Mouse (Mus musculus) intestine, embryonic 15.5 days (tissue): ENCODE data around the gene Prop1. TPM values are rescaled to one million over a fixed set of nuclear protein-coding genes. Genes with fewer than 3 reads are reported as not detected.

Experiments used
- ATAC-seq: fragments of 200-750 bp; cut with Nextera tagmentation; 2 replicates; pipeline ENCODE4 v1.8.0; 2017; ENCODE audit warnings: moderate TSS enrichment, moderate library complexity
- H3K27ac ChIP-seq: fragments of 300-500 bp; sonication (generic); 2 replicates; pipeline ENCODE4 v1.5.1; 2015; ENCODE audit warnings: mild to moderate bottlenecking, inconsistent platforms
- H3K27me3 ChIP-seq: fragments of 300-500 bp; sonication (generic); replicated peaks from 2 replicates; pipeline ENCODE4 v1.6.1; 2015; ENCODE audit warnings: inconsistent platforms
- H3K36me3 ChIP-seq: fragments of 300-500 bp; sonication (generic); 2 replicates; pipeline ENCODE4 v1.6.1; 2015; ENCODE audit warnings: inconsistent platforms
- H3K4me1 ChIP-seq: fragments of 300-500 bp; sonication (generic); replicated peaks from 2 replicates; pipeline ENCODE4 v1.6.1; 2015; ENCODE audit warnings: inconsistent platforms
- H3K4me2 ChIP-seq: fragments of 300-500 bp; sonication (generic); replicated peaks from 2 replicates; pipeline ENCODE4 v1.6.1; 2015; ENCODE audit warnings: mild to moderate bottlenecking, inconsistent platforms
- H3K4me3 ChIP-seq: fragments of 300-500 bp; sonication (generic); replicated peaks from 2 replicates; pipeline ENCODE4 v1.5.1; 2015; ENCODE audit warnings: inconsistent platforms
- H3K9ac ChIP-seq: fragments of 300-500 bp; sonication (generic); 2 replicates; pipeline ENCODE4 v1.6.1; 2015; ENCODE audit warnings: inconsistent platforms
- H3K9me3 ChIP-seq: fragments of 300-500 bp; sonication (generic); 2 replicates; pipeline ENCODE4 v1.6.1; 2016; ENCODE audit warnings: inconsistent platforms
- WGBS: fragments of 180-500 bp; shearing (Covaris S2); methylation state at CpG from one replicate; pipeline ENCODE4 v1.1.7; 2015; 5-methylcytosine and 5-hydroxymethylcytosine counted together
- polyA plus RNA-seq: library from polyadenylated mRNA; unstranded; fragments of >200 nt; fragmentation: Nextera tagmentation; extraction: Ambion mirVana; gene quantifications from 2 replicates; pipeline ENCODE4 v1.2.1, GENCODE M21; 2015

The Prop1 gene
- polyA plus RNA-seq, 1 experiment from 2014 or later, result not detected

DNA sequence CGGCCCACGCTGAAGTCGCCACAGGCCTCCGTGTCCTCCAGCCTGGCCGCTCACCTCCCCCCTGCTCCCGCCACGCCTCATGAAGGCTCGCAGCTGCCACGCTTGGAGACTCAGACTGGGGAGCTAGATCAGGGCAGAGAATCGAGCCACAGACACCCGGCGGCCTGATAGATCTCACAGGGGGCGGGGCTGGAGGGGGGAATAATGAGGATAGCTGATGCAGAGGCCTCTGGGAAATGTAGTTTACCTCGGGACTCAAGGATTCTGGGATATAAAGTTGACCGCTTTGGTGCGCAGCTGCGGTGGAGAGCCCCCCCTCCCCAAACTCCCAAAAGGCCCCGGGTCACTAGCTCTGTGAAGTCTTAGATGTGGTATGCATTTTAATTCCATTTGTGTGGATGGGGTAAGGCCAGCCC, 22.1 kb downstream of the Prop1 start, which contains the start of gene Zfp354b:
Gene Zfp354b, minus strand, starts transcription at position 183 of the 416 bp plus-strand sequence.
- under 1% methylated on average over 18 of the region's 18 CpGs for WGBS
- no peaks in the 10 kb centered on the region for H3K4me1 ChIP-seq
- ATAC-seq, result peak; percentile 96
- peak within 1 kb of the TSS; percentile 71 for H3K4me3 ChIP-seq
- no peaks in the 10 kb centered on the region; the same call in 1 of the 2 replicates for H3K27me3 ChIP-seq
- H3K9ac ChIP-seq, result peak within 1 kb of the TSS; percentile 70
- H3K4me2 ChIP-seq, result peak within 1 kb of the TSS; percentile 94
- no peaks in the 10 kb centered on the region for H3K36me3 ChIP-seq
- H3K9me3 ChIP-seq, result no peaks in the 10 kb centered on the region
- H3K27ac ChIP-seq, result 0 out of 2 replicates have a peak within 1 kb of the TSS, but pooled peaks have one; percentile 17

DNA sequence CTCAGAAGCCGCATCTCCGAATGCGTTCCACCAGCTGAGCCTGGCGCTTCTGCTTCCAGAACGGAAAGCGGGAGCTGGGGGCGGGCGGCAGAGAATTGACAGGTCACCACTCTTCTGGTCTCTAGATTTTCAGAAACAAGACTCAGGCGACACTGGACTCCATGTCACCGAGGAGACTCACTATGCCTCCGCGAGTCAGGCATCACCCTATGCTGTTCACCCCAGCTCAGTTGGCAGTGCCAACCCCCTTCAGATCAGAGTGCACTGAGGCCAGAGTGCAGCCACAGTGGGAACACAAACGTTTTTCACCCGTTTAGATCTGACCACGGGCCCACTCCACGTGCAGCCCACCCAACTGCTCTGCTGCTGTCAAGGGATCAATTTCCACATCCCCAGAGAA, 22.5 kb downstream of the Prop1 start:
- no peaks in the 10 kb centered on the region for H3K9me3 ChIP-seq
- WGBS, result 2% methylated on average over 16 of the region's 16 CpGs
- H3K36me3 ChIP-seq, result no peaks in the 10 kb centered on the region
- no peaks in the 10 kb centered on the region; the same call in 1 of the 2 replicates for H3K27me3 ChIP-seq
- H3K4me2 ChIP-seq, result peak overlapping the region; percentile 94
- H3K4me1 ChIP-seq, result no peaks in the 10 kb centered on the region
- peak overlapping the region; percentile 71 for H3K4me3 ChIP-seq
- peak; percentile 69 for ATAC-seq
- peak overlapping the region; percentile 70 for H3K9ac ChIP-seq
- H3K27ac ChIP-seq, result 0 out of 2 replicates have a peak overlapping the region, but pooled peaks have one; percentile 17

DNA sequence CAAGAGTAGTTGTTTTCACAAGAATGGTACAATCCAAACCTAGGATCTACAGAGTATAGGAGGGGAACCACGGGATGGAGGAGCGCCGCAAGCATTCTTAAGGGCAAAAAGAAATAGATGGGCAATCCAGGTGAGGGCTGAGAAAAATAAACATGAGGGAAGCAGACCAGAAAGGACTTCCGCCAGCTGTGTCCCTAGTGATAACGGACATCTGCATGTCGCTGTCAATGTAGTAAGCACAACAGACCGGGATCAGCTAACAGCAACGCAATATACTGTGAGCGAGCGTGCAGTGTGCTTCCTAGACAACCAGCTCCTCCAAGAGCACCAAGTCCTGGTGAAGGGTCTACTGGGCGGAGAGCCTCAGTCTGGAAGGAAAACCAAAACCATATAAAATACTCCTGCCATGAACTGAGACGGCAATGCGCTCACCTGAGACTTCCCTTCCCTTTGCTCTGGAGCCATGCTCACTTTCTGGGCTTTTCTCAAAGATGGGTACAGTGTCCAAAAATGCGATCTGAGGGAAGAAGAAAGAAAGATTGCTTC, 23.0 kb downstream of the Prop1 start:
- Histone ChIP-seq H3K4me1 (no peaks in the 10 kb centered on the region), H3K36me3 (no peaks in the 10 kb centered on the region), H3K27ac (no peak overlapping the region), H3K4me3 (peak overlapping the region; percentile 71), H3K9ac (peak overlapping the region; percentile 70), H3K27me3 (no peaks in the 10 kb centered on the region; the same call in 1 of the 2 replicates), H3K9me3 (no peaks in the 10 kb centered on the region), H3K4me2 (peak overlapping the region; percentile 94)
- 15% methylated on average over 14 of the region's 14 CpGs for WGBS
- no peak for ATAC-seq

DNA sequence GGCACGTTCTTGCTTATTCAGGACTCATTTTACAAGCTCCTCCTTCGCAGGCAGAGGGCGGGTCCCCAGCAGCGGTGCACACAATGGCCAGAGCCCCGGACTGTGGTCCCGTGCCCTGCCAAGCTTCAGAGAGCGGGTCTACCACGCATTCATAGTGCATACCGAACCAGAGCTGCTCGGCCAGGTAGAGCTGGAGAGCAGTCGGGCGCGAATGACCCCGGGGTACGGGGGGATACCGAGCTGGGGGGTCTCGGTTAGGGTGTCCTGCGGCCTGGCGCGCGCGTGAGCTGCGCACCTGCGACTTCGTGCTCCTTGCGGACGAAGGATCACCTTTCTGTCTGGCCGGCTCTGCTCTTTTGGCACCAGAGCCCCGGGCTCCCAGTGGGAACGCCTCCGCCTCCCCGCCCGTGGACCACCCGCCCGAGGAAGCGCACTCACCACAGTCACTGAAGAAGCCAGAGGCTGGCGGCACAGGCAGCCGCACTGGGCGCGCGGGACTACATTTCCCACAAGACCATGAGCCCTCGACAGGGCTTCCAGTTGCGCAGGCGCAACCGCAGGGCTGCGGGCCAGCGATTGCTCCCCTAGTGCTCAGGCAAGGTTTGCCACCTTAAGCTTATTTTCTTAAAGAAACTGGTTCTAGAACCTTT, 37.8 kb downstream of the Prop1 start, which contains the start of gene Zfp2:
Gene Zfp2, minus strand, starts transcription at position 495 of the 650 bp plus-strand sequence.
- H3K27ac ChIP-seq, result peak within 1 kb of the TSS; percentile 60; the same call in 1 of the 2 replicates
- peak; percentile 99 for ATAC-seq

DNA sequence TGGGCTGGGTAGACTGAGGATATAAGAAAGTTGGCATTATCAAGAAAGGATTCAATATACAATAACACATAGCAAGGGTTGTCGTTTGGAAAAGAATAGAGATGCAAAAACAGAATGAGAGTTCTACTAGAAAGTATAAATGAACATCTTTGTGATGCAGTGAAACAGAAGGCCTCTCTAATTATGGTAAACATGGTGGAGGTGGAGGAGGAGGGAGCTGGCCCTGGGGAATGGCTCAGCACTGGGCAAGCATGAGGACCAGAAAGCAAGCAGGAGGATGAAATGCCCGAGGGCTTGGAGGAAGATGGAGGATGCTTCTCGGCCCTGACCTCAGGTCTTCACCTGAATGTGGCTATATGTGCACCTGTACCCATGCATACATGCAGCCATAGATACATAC, 39.1 kb downstream of the Prop1 start:
- no peak overlapping the region for H3K9ac ChIP-seq
- no peaks in the 10 kb centered on the region for H3K9me3 ChIP-seq
- 90% methylated on average over 3 of the region's 3 CpGs for WGBS
- no peaks in the 10 kb centered on the region for H3K27me3 ChIP-seq
- ATAC-seq, result no peak
- no peak overlapping the region for H3K4me2 ChIP-seq
- H3K4me3 ChIP-seq, result no peak overlapping the region
- H3K36me3 ChIP-seq, result peaks cover 22% of the 10 kb centered on the region
- no peaks in the 10 kb centered on the region for H3K4me1 ChIP-seq
- no peak overlapping the region for H3K27ac ChIP-seq

More for the DNA sequence above, 37.8 kb downstream of the Prop1 start, which contains the start of gene Zfp2:
- Histone ChIP-seq H3K27me3 (no peaks in the 10 kb centered on the region), H3K4me3 (peak within 1 kb of the TSS; percentile 88), H3K36me3 (peaks cover 10% of the 10 kb centered on the region; the same call in 1 of the 2 replicates), H3K9ac (peak within 1 kb of the TSS; percentile 91), H3K4me2 (peak within 1 kb of the TSS; percentile 64), H3K4me1 (no peaks in the 10 kb centered on the region), H3K9me3 (no peaks in the 10 kb centered on the region)
- under 1% methylated on average over 47 of the region's 47 CpGs for WGBS

DNA sequence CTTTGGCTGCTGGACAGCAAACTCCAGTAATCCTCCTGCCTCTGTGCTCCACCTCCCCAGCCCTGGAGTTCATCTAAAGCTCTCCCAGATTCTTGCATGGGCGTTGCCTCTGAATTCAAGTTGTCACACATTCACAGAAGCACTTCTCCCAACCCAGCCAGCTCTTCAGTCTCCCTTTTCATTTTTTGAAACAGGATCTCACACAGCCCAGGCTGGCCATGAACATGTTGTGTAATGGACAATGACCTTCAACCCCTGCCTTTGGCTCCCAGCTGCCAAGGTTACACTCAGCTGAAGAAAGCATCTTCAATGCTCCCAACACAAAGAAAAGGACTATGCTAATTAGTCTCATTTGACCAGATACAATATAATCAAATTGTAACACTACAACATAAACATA, 40.3 kb downstream of the Prop1 start:
- WGBS, result 83% methylated on average over 1 of the region's 1 CpGs
- ATAC-seq, result no peak
- no peaks in the 10 kb centered on the region for H3K27me3 ChIP-seq
- H3K27ac ChIP-seq, result no peak overlapping the region
- no peak overlapping the region for H3K4me3 ChIP-seq
- no peaks in the 10 kb centered on the region for H3K9me3 ChIP-seq
- H3K9ac ChIP-seq, result no peak overlapping the region
- no peak overlapping the region for H3K4me2 ChIP-seq
- H3K4me1 ChIP-seq, result no peaks in the 10 kb centered on the region
- peaks cover 29% of the 10 kb centered on the region for H3K36me3 ChIP-seq

DNA sequence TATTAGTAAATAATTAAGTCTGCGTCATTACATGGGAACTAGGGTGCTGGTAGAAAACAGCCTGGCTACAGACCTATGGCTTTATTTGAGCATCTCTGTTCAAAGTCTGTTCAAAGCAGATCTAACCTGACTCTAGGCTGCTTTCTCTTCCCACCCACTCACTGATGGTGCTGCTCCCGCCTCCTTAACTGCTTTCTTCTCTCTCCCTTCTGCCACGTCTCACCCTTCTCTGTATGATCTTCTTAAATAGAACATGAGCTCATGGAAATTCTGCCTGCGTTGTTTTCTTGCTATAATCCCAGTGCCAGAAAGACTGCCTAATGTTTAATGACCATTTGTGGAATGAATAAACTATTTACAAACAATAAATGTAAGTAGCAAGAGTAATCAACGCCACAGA, 45.4 kb downstream of the Prop1 start:
- Histone ChIP-seq H3K4me3 (no peak overlapping the region), H3K9ac (no peak overlapping the region), H3K27ac (no peak overlapping the region), H3K27me3 (no peaks in the 10 kb centered on the region), H3K9me3 (no peaks in the 10 kb centered on the region; the same call in 1 of the 2 replicates), H3K4me1 (no peaks in the 10 kb centered on the region), H3K4me2 (no peak overlapping the region), H3K36me3 (peaks cover 66% of the 10 kb centered on the region)
- 89% methylated on average over 5 of the region's 5 CpGs for WGBS
- no peak for ATAC-seq

Other genes with a start within 250 kb of the Prop1 start
- 15.0 and 16.3 TPM in 2 replicates for gene Zfp354c, start 126.0 kb downstream of the Prop1 start, polyA plus RNA-seq
- 0.33 and 0.44 TPM in 2 replicates for gene Zfp879, start 112.2 kb downstream of the Prop1 start, polyA plus RNA-seq
- gene Grm6, start 103.1 kb downstream of the Prop1 start, polyA plus RNA-seq, result 0.06 TPM in 1 of 2 replicates, not detected in the other
- gene Zfp454, start 66.1 kb downstream of the Prop1 start, polyA plus RNA-seq, result 5.1 and 5.2 TPM in 2 replicates
- 9.1 and 9.8 TPM in 2 replicates for gene Zfp2, start 37.6 kb downstream of the Prop1 start, polyA plus RNA-seq
- 0.71 and 1.2 TPM in 2 replicates for gene Zfp354b, start 22.1 kb downstream of the Prop1 start, polyA plus RNA-seq
- not detected in 2 replicates for gene 4933414I15Rik, start 10.0 kb downstream of the Prop1 start, polyA plus RNA-seq
- gene Olfr1378, start 12.8 kb upstream of the Prop1 start, polyA plus RNA-seq, result not detected in 2 replicates
- gene Olfr1377, start 28.2 kb upstream of the Prop1 start, polyA plus RNA-seq, result not detected in 2 replicates
- gene Olfr51, start 49.8 kb upstream of the Prop1 start, polyA plus RNA-seq, result not detected in 2 replicates
- gene Olfr54, start 60.5 kb upstream of the Prop1 start, polyA plus RNA-seq, result not detected in 2 replicates
- gene Olfr1375, start 94.3 kb upstream of the Prop1 start, polyA plus RNA-seq, result not detected in 2 replicates
- 6.7 and 7.4 TPM in 2 replicates for gene Zfp354a, start 105.5 kb upstream of the Prop1 start, polyA plus RNA-seq